Mouse (Mus musculus) limb, embryonic 14.5 days (tissue): ENCODE measurements around the gene Dgkh. TPM values are rescaled to one million over a fixed set of nuclear protein-coding genes. Genes with fewer than 3 reads are reported as not detected.

ENCODE experiments used
- ATAC-seq: fragments of 200-750 bp; cut with Nextera tagmentation; 2 replicates; pipeline ENCODE4 v1.8.0; 2017; ENCODE audit warnings: low read depth, moderate number of reproducible peaks, moderate TSS enrichment; ENCODE audit not compliant: low FRiP score
- DNase-seq: peaks from one replicate; pipeline ENCODE4 v3.0.0-alpha.2; 2015; ENCODE audit warnings: low spot score
- H3K27ac ChIP-seq: fragments of 300-500 bp; sonication (generic); replicated peaks from 2 replicates; pipeline ENCODE4 v1.5.1; 2014; ENCODE audit warnings: low read depth, mild to moderate bottlenecking, low read length, moderate library complexity, mixed read lengths
- H3K27me3 ChIP-seq: fragments of 300-500 bp; sonication (generic); 2 replicates; pipeline ENCODE4 v1.6.1; 2014; ENCODE audit warnings: low read length, mixed read lengths; ENCODE audit not compliant: control insufficient read depth, insufficient read depth
- H3K36me3 ChIP-seq: fragments of 300-500 bp; sonication (generic); 2 replicates; pipeline ENCODE4 v1.6.1; 2014; ENCODE audit warnings: mild to moderate bottlenecking, low read length, moderate library complexity, mixed read lengths; ENCODE audit not compliant: control insufficient read depth, insufficient read depth
- H3K4me1 ChIP-seq: fragments of 300-500 bp; sonication (generic); 2 replicates; pipeline ENCODE4 v1.6.1; 2014; ENCODE audit warnings: antibody characterized with exemption, low read length, mixed read lengths; ENCODE audit not compliant: control insufficient read depth, insufficient read depth
- H3K4me2 ChIP-seq: fragments of 300-500 bp; sonication (generic); replicated peaks from 2 replicates; pipeline ENCODE4 v1.6.1; 2014; ENCODE audit warnings: low read depth, mild to moderate bottlenecking, low read length, moderate library complexity; ENCODE audit not compliant: severe bottlenecking
- H3K4me3 ChIP-seq: fragments of 300-500 bp; sonication (generic); replicated peaks from 2 replicates; pipeline ENCODE4 v1.5.1; 2014; ENCODE audit warnings: low read length
- H3K9ac ChIP-seq: fragments of 300-500 bp; sonication (generic); 2 replicates; pipeline ENCODE4 v1.6.1; 2014; ENCODE audit warnings: mild to moderate bottlenecking, low read depth, low read length, moderate library complexity; ENCODE audit not compliant: severe bottlenecking
- H3K9me3 ChIP-seq: fragments of 300-500 bp; sonication (generic); 2 replicates; pipeline ENCODE4 v1.6.1; 2016; ENCODE audit warnings: low read length; ENCODE audit not compliant: control insufficient read depth
- POLR2A ChIP-seq: fragments of 200-500 bp; IDR thresholded peaks from 2 replicates; pipeline ENCODE4 v1.8.0; 2012; ENCODE audit warnings: inconsistent platforms, mild to moderate bottlenecking, moderate library complexity, borderline replicate concordance; ENCODE audit not compliant: insufficient read depth, insufficient read length; ENCODE audit errors: extremely low read depth
- WGBS: fragments of 180-500 bp; shearing (Covaris S2); extraction: QIAGEN DNeasy Blood & Tissue Kit; methylation state at CpG from one replicate; pipeline ENCODE4 v1.1.7; 2014; 5-methylcytosine and 5-hydroxymethylcytosine counted together
- polyA plus RNA-seq, 2 experiments: library from polyadenylated mRNA; depleted of rRNA in 1 of 2; stranded (reverse) in 1 of 2; unstranded in 1 of 2; fragments of >200 nt; fragmentation: Nextera tagmentation in 1 of 2; extraction: Ambion mirVana in 1 of 2; gene quantifications; 2 replicates each; pipeline versions ENCODE4 v1.2.1 to v1.2.3; 2012 to 2014

Gene Dgkh
- polyA plus RNA-seq, 2 experiments: 2.1 to 2.2 TPM

DNA sequence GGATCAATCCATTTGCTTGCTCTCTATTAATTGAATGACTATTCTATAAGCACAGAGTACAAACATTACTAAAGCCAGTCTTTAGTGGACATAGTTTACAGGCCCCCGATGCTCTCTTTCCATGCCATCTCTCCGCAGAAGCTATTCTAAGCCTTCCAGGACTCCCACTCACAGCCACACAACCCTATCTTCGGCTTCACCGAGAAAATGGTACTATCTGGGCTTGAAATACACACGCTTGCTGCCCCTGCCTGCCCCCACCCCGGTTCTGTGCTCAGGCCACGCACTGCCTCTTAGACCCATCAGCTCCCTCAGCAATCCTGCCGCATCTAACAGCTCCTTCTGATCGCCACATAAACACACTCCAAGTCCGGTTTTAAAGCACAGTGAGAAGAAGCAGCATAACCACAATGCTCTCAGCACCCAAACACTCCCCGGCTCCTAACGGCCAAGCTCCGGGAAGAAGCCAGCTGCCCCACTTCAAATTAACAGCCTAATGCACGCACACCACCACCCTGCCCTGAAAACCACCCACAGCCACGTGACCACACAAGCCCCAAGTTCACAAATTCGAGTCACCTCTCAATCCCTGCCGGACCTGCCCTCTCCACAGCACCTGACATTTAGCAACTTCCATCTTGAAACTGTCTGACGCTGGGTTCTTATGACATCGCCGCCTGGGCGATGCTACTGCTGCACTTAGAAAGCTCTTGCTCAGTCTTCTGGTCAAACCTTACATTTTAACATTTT is 82.9 kb downstream of the Dgkh start:
- no peaks in the 10 kb centered on the region for H3K27me3 ChIP-seq
- H3K4me3 ChIP-seq: no peak overlapping the region
- no peaks in the 10 kb centered on the region for H3K4me1 ChIP-seq
- TF ChIP-seq POLR2A: no peak
- DNase-seq: no peak
- ATAC-seq: no peak
- H3K27ac ChIP-seq: no peak overlapping the region
- no peaks in the 10 kb centered on the region for H3K9me3 ChIP-seq
- no peak overlapping the region for H3K4me2 ChIP-seq
- H3K9ac ChIP-seq: no peak overlapping the region
- H3K36me3 ChIP-seq: no peaks in the 10 kb centered on the region
- 79% methylated on average over 21 of the region's 21 CpGs for WGBS

DNA sequence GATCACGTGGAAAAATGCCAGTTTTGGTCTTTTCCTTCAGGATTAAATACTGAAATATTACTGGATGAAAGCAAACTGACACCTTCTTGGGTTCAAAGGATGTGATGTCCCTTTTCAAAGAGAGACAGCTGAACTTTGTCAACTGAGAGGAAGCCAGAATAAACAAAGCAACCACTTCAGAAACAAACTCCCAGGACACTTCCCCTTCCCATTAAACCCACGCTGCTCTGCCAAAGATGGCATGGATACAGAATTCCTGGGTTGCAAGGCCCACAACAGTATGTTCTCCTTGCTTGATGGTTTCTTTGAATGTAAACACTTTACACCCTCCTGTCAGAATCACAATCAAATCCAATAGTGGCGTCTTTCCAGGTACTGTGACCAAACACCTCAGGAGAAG is 87.0 kb downstream of the Dgkh start:
- no peaks in the 10 kb centered on the region for H3K4me1 ChIP-seq
- H3K9me3 ChIP-seq: no peaks in the 10 kb centered on the region
- no peak for ATAC-seq
- no peak overlapping the region for H3K4me2 ChIP-seq
- H3K27ac ChIP-seq: no peak overlapping the region
- 78% methylated on average over 3 of the region's 3 CpGs for WGBS
- no peaks in the 10 kb centered on the region for H3K36me3 ChIP-seq
- H3K4me3 ChIP-seq: no peak overlapping the region
- DNase-seq: no peak
- H3K9ac ChIP-seq: no peak overlapping the region
- no peaks in the 10 kb centered on the region for H3K27me3 ChIP-seq
- no peak for TF ChIP-seq POLR2A

GRCm38 (mm10) chr14:78641314-78641713 is 91.3 kb downstream of the Dgkh start:
- 74% methylated on average over 7 of the region's 7 CpGs for WGBS
- Histone ChIP-seq H3K36me3 (no peaks in the 10 kb centered on the region), H3K4me2 (no peak overlapping the region), H3K27ac (no peak overlapping the region), H3K9ac (no peak overlapping the region), H3K4me3 (no peak overlapping the region), H3K9me3 (no peaks in the 10 kb centered on the region), H3K4me1 (no peaks in the 10 kb centered on the region), H3K27me3 (no peaks in the 10 kb centered on the region)
- TF ChIP-seq POLR2A: no peak
- ATAC-seq (no peak), DNase-seq (no peak)

DNA sequence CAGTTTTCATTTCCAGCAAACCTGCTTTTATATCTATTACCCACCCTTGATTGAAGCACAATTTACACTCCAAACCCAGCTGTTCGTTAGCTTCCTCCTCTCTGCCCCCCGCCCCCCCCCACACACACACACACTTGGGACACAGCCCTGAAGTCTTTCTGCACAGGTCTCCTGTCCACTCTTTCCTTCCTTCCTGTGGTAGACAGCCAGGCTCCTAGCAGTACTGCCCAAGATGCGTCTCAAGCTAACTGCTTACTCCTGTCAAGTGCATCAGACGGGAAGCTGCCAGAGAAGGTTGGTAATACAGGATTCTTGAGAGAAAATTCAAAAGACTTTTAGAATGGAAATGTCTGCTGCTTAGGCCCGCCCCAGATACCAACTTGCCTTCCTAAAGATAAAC is 92.9 kb downstream of the Dgkh start:
- no peak for TF ChIP-seq POLR2A
- Histone ChIP-seq H3K4me2 (no peak overlapping the region), H3K4me3 (no peak overlapping the region), H3K4me1 (no peaks in the 10 kb centered on the region), H3K9me3 (no peaks in the 10 kb centered on the region), H3K9ac (no peak overlapping the region), H3K27ac (no peak overlapping the region), H3K27me3 (no peaks in the 10 kb centered on the region), H3K36me3 (no peaks in the 10 kb centered on the region)
- ATAC-seq: no peak
- DNase-seq: no peak
- WGBS: 82% methylated on average over 5 of the region's 5 CpGs

DNA sequence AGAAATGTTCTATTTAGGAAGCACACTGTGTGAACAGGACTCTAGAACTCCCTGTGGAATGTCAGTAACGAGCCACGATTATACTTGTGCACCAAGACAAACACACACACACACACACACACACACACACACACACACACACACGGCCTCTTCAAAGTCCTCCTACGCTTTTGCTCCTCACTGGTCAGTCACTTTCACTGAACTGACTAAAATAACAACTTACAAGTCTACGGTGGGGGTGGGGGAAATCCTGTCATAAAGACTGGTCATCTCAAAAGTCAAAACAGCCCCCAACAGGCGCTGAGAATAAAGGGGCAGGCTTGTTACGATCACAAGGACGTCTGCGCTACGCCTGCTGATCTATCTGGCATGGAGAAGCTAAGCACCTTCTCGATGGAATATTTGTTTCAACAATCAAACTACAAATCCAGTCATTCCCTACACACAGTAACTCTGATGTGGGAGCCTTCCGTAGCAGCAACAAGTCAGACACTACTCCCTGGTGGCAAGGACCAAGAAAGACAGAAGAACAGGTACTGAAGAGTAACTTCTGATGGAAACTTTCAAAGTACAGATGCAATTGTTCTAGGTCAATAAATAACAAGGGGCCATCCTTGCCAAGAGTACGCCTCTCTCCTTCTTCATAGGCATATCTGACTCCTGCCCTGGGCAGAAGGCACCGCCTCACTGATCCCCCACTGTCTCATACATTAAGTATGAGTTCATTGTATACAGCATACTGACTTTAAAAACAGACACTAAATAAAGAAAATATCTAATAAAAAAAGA is 96.8 kb downstream of the Dgkh start:
- Histone ChIP-seq H3K9ac (no peak overlapping the region), H3K4me1 (no peaks in the 10 kb centered on the region), H3K36me3 (no peaks in the 10 kb centered on the region), H3K27ac (no peak overlapping the region), H3K4me3 (no peak overlapping the region), H3K9me3 (no peaks in the 10 kb centered on the region), H3K4me2 (no peak overlapping the region), H3K27me3 (no peaks in the 10 kb centered on the region)
- no peak for TF ChIP-seq POLR2A
- ATAC-seq: no peak
- no peak for DNase-seq
- 77% methylated on average over 14 of the region's 14 CpGs for WGBS
